Mouse (Mus musculus): Measurements from ENCODE around the gene Gabbr2. TPM values are rescaled to one million over a fixed set of nuclear protein-coding genes. Genes with fewer than 3 reads are reported as not detected.

Gene Gabbr2
- polyA plus RNA-seq, 1 experiment from 2014 or later = 0.12 TPM

DNA sequence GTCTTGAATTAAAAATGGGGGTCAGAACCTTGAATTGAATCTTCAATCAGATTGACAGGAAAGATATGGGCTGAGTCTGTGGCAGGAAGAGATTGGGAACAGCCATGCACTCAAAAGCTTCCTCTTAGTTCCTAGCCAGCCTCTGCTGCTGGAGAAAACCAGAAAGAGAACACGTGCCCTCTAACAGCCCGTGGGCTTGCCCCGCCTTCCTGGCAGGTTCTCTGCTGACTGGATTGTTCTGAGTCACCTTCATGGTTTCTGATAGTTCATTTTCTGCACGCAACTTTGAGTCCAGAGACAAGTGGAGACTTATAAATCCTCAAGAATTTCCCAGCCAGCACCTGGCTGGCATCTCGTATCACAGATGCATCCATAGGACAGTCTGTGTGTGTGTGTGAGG, 123.5 kb downstream of the Gabbr2 start:
- Histone ChIP-seq H3K27ac (replicated peaks) (no peak overlapping the region), H3K4me3 (no peak overlapping the region), H3K36me3 (no peaks in the 10 kb centered on the region), H3K9me3 (replicated peaks) (no peaks in the 10 kb centered on the region), H3K4me1 (peaks cover 16% of the 10 kb centered on the region), H3K27me3 (ENCODE audit: low read depth, poor library complexity, severe bottlenecking) (no peaks in the 10 kb centered on the region)
- no peak for DNase-seq (ENCODE audit: low spot score)
- WGBS = 90% methylated on average over 5 of the region's 5 CpGs

- H3K36me3 ChIP-seq = no peaks in the 10 kb centered on the region
- H3K9me3 ChIP-seq (replicated peaks) = no peaks in the 10 kb centered on the region
- WGBS = 90% methylated on average over 10 of the region's 10 CpGs
- H3K27ac ChIP-seq (replicated peaks) = no peak overlapping the region
- H3K4me1 ChIP-seq = peaks cover 20% of the 10 kb centered on the region
- no peaks in the 10 kb centered on the region for H3K27me3 ChIP-seq (ENCODE audit: low read depth, poor library complexity, severe bottlenecking)
- no peak overlapping the region for H3K4me3 ChIP-seq
- DNase-seq (ENCODE audit: low spot score) = no peak
Measured at GRCm38 (mm10) chr4:46867779-46868178, 123.9 kb downstream of the Gabbr2 start.

DNA sequence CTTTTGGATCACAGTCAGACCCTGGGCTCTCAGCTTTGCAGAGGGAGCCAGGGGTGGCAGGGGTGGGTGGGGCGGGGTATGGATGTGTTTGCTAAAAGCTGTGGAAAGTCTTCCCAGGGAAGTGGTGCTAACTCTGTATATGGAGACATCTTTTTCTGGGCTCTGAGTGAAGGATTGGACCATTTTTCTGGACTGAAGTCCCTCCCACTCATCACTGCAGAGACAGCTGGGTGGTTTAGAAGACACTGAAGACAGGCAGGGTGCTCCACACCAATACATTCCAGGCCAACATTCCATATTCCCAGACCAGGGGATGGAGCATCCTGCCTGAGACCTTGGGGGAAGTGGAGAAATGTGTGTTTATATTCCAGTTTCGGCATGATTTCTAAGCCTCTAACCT, 125.6 kb downstream of the Gabbr2 start:
- 91% methylated on average over 2 of the region's 2 CpGs for WGBS
- H3K4me3 ChIP-seq = no peak overlapping the region
- no peak for DNase-seq (ENCODE audit: low spot score)
- H3K27me3 ChIP-seq (ENCODE audit: low read depth, poor library complexity, severe bottlenecking) = no peaks in the 10 kb centered on the region
- H3K36me3 ChIP-seq = no peaks in the 10 kb centered on the region
- H3K4me1 ChIP-seq = peaks cover 24% of the 10 kb centered on the region
- H3K27ac ChIP-seq (replicated peaks) = no peak overlapping the region
- H3K9me3 ChIP-seq (replicated peaks) = no peaks in the 10 kb centered on the region

- Histone ChIP-seq H3K4me3 (no peak overlapping the region), H3K4me1 (peaks cover 24% of the 10 kb centered on the region), H3K36me3 (no peaks in the 10 kb centered on the region), H3K27ac (replicated peaks) (no peak overlapping the region), H3K9me3 (replicated peaks) (no peaks in the 10 kb centered on the region), H3K27me3 (ENCODE audit: low read depth, poor library complexity, severe bottlenecking) (no peaks in the 10 kb centered on the region; the same call in 1 of the 2 replicates)
- DNase-seq (ENCODE audit: low spot score) = no peak
- 79% methylated on average over 12 of the region's 12 CpGs for WGBS
Measured at GRCm38 (mm10) chr4:46863721-46864120, 128.0 kb downstream of the Gabbr2 start.

- no peak for DNase-seq (ENCODE audit: low spot score)
- 90% methylated on average over 4 of the region's 4 CpGs for WGBS
Measured at GRCm38 (mm10) chr4:46862677-46863076, 129.0 kb downstream of the Gabbr2 start.

GRCm38 (mm10) chr4:46860586-46860985, 131.1 kb downstream of the Gabbr2 start:
- WGBS = 82% methylated on average over 6 of the region's 6 CpGs
- peaks cover 27% of the 10 kb centered on the region for H3K4me1 ChIP-seq
- H3K9me3 ChIP-seq (replicated peaks) = no peaks in the 10 kb centered on the region
- no peak overlapping the region for H3K4me3 ChIP-seq
- H3K27me3 ChIP-seq (ENCODE audit: low read depth, poor library complexity, severe bottlenecking) = no peaks in the 10 kb centered on the region; the same call in 1 of the 2 replicates
- no peak overlapping the region for H3K27ac ChIP-seq (replicated peaks)
- no peak for DNase-seq (ENCODE audit: low spot score)
- no peaks in the 10 kb centered on the region for H3K36me3 ChIP-seq

More at GRCm38 (mm10) chr4:46862677-46863076, 129.0 kb downstream of the Gabbr2 start:
- Histone ChIP-seq H3K9me3 (replicated peaks) (no peaks in the 10 kb centered on the region), H3K4me3 (no peak overlapping the region), H3K27me3 (ENCODE audit: low read depth, poor library complexity, severe bottlenecking) (no peaks in the 10 kb centered on the region; the same call in 1 of the 2 replicates), H3K4me1 (peaks cover 24% of the 10 kb centered on the region), H3K27ac (replicated peaks) (no peak overlapping the region), H3K36me3 (no peaks in the 10 kb centered on the region)

DNA sequence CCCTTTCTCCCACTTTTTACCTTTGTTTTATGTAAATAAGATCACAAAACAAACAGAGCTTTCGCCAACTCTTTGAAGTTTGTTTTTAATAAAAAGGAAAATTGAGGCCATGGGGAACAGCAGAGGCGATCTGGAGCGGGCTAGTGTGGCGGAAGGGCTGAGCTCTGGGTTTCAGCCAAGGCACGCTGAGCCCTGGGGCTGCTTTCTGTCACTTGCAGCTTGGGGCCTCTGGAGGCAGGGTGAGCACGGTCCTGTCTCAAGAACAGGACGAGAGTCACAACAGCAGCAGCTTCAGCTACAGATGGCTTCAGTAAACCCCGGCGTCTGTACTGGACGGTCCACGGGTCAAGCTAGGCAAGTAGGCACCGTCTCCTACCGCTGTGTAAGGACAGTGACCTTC, 132.8 kb downstream of the Gabbr2 start:
- Histone ChIP-seq H3K9me3 (replicated peaks) (no peaks in the 10 kb centered on the region), H3K4me1 (peaks cover 33% of the 10 kb centered on the region), H3K4me3 (no peak overlapping the region), H3K27ac (replicated peaks) (peak overlapping the region; percentile 19; the same call in 1 of the 2 replicates), H3K27me3 (ENCODE audit: low read depth, poor library complexity, severe bottlenecking) (no peaks in the 10 kb centered on the region; the same call in 1 of the 2 replicates), H3K36me3 (no peaks in the 10 kb centered on the region)
- WGBS = 39% methylated on average over 13 of the region's 13 CpGs
- DNase-seq (ENCODE audit: low spot score) = peak; percentile 53

DNA sequence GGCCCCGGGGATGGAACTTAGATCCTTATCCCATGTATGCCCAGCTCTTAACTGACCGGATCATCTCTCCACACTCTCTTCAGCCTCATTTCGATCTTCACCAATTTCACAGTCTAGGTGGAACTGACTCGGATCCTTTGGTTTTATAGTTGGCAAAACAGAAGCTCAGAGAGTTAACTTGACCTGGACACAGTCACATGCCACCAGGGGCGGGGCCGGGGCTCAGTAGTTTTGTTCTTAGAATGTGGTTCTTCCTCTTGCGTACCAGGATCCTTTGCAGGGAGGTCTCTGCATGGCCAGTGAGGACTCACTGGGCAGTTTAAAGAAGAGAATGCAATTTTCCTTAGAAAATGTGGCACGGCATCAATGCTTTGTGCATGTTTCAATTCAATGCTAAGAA, 135.5 kb downstream of the Gabbr2 start:
- peaks cover 19% of the 10 kb centered on the region for H3K4me1 ChIP-seq
- 94% methylated on average over 8 of the region's 8 CpGs for WGBS
- 0 out of 2 replicates have a peak overlapping the region, but pooled peaks have one; percentile 19 for H3K27ac ChIP-seq (replicated peaks)
- no peak overlapping the region for H3K4me3 ChIP-seq
- DNase-seq (ENCODE audit: low spot score) = no peak
- no peaks in the 10 kb centered on the region; the same call in 1 of the 2 replicates for H3K27me3 ChIP-seq (ENCODE audit: low read depth, poor library complexity, severe bottlenecking)
- H3K9me3 ChIP-seq (replicated peaks) = no peaks in the 10 kb centered on the region
- H3K36me3 ChIP-seq = no peaks in the 10 kb centered on the region

DNA sequence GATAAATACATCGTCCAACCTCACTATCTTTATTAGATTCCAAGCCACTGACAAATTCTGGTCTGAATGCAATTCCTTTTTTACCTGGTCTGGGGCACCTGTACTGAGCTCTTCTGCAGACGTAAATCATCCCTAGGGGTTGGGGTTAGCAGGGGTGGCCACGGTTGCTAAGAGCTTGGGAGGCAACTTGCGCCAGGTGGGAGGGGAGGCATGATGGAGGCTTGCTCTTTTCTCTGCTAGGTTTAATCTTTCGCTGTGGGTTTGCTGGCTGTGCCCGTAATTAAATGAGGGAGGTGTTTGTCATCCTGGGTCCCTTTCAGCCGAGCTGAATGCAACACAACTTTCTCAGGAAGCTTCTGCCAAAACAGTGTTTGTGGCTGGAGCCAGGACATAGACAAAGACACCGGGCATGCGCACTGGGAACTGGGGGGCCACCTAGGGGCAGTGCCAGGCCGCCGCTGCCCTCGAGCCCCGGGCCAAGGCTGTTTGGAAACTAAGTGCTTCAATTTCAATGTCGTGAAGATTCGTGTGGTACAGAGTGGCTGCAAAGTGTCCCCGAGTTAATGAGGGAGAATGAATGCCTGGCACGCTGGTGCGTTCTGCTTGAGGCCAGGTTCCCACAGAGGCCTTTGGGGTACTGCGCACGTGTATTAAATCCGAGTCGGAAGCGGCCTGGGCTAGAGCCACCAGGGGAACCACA, 136.8 kb downstream of the Gabbr2 start:
- Histone ChIP-seq H3K27me3 (ENCODE audit: low read depth, poor library complexity, severe bottlenecking) (no peaks in the 10 kb centered on the region), H3K9me3 (replicated peaks) (no peaks in the 10 kb centered on the region), H3K36me3 (no peaks in the 10 kb centered on the region), H3K27ac (replicated peaks) (peak overlapping the region; percentile 19), H3K4me3 (no peak overlapping the region), H3K4me1 (peaks cover 19% of the 10 kb centered on the region)
- DNase-seq (ENCODE audit: low spot score) = no peak
- 74% methylated on average over 23 of the region's 23 CpGs for WGBS

GRCm38 (mm10) chr4:46853852-46854460, 137.7 kb downstream of the Gabbr2 start:
- 87% methylated on average over 12 of the region's 12 CpGs for WGBS
- H3K4me3 ChIP-seq = no peak overlapping the region

DNA sequence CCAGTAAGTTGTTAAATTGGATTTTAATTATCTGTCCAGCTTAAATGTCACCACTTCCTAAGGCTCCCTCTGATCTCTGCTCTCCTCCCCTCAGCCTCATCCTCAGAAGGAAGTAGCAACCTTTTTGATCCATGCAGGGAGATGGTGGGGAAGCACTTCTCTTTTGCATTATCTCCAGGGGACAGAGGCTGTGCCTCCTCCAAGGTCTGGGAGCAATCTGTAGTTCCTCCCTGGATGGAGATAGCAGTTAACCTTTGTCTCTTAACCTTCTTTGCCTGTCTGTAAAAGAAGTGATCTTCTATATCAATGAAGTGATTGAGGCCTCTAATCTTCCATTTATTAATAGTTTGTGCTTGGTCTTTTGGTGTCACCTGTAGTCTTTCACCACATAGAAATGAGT, 143.9 kb downstream of the Gabbr2 start:
- DNase-seq (ENCODE audit: low spot score) = no peak
- H3K4me3 ChIP-seq = no peak overlapping the region
- no peaks in the 10 kb centered on the region for H3K27me3 ChIP-seq (ENCODE audit: low read depth, poor library complexity, severe bottlenecking)
- peaks cover 10% of the 10 kb centered on the region for H3K4me1 ChIP-seq
- peaks cover 4% of the 10 kb centered on the region; the same call in 1 of the 2 replicates for H3K9me3 ChIP-seq (replicated peaks)
- no peaks in the 10 kb centered on the region for H3K36me3 ChIP-seq
- no peak overlapping the region for H3K27ac ChIP-seq (replicated peaks)

More at GRCm38 (mm10) chr4:46853852-46854460, 137.7 kb downstream of the Gabbr2 start:
- Histone ChIP-seq H3K36me3 (no peaks in the 10 kb centered on the region), H3K27ac (replicated peaks) (no peak overlapping the region), H3K9me3 (replicated peaks) (no peaks in the 10 kb centered on the region), H3K4me1 (peaks cover 13% of the 10 kb centered on the region), H3K27me3 (ENCODE audit: low read depth, poor library complexity, severe bottlenecking) (no peaks in the 10 kb centered on the region)
- no peak for DNase-seq (ENCODE audit: low spot score)

- DNase-seq (ENCODE audit: low spot score) = no peak
- WGBS = 93% methylated on average over 10 of the region's 10 CpGs
Measured at GRCm38 (mm10) chr4:46846396-46846795, 145.3 kb downstream of the Gabbr2 start.

More at GRCm38 (mm10) chr4:46846396-46846795, 145.3 kb downstream of the Gabbr2 start:
- peaks cover 10% of the 10 kb centered on the region for H3K4me1 ChIP-seq
- no peaks in the 10 kb centered on the region for H3K36me3 ChIP-seq
- H3K27me3 ChIP-seq (ENCODE audit: low read depth, poor library complexity, severe bottlenecking) = no peaks in the 10 kb centered on the region
- H3K4me3 ChIP-seq = no peak overlapping the region
- H3K27ac ChIP-seq (replicated peaks) = no peak overlapping the region
- H3K9me3 ChIP-seq (replicated peaks) = peaks cover 4% of the 10 kb centered on the region; the same call in 1 of the 2 replicates

Data from midbrain, embryonic 10.5 days (tissue).